Mouse (Mus musculus) spleen, adult 2 months (tissue): ENCODE data around the gene Rbpj.

Experiments used
- CTCF ChIP-seq: fragments of 200-500 bp; IDR thresholded peaks from 2 replicates; pipeline ENCODE4 v1.5.1; 2011; ENCODE audit warnings: mild to moderate bottlenecking, inconsistent platforms; ENCODE audit not compliant: insufficient read depth, insufficient read length, insufficient replicate concordance; ENCODE audit errors: extremely low read depth
- POLR2A ChIP-seq: fragments of 200-500 bp; IDR thresholded peaks from 2 replicates; pipeline ENCODE4 v1.6.1; 2011; ENCODE audit warnings: low read depth, low read length, inconsistent platforms

DNA sequence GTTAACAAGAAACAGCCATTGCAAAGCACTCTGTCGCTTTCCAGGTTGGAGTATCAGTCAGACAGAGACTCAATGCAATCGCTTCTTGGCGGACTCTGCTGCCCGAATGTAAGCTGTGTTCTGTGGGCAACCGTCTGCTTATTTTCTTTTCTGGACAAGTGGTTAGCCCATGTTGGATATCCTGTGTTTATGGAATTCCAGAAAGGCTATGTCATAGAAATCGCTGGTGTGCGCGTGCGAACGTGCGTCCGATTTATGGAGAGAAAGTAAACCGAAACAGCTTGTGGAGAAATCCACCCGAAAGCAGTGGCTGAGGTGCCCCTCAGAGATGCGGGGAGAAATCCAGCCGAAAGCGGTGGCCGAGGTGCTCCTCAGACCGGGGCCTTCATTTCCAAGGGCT, 98.4 kb downstream of the Rbpj start:
- TF ChIP-seq CTCF (no peak), POLR2A (no peak)
